Mouse (Mus musculus) E14TG2a.4 (cell line): ENCODE measurements around the gene Cep250.

Source experiments
- CTCF ChIP-seq: conservative IDR thresholded peaks from 2 replicates; pipeline ENCODE4 v1.5.1; 2014; ENCODE audit warnings: low read length
- NANOG ChIP-seq: IDR thresholded peaks from 2 replicates; pipeline ENCODE4 v1.6.1; 2014; ENCODE audit warnings: borderline replicate concordance, low read length, mixed read lengths
- POU5F1 ChIP-seq: IDR thresholded peaks from 2 replicates; pipeline ENCODE4 v1.6.1; 2014; ENCODE audit warnings: low read length, borderline replicate concordance

- TF ChIP-seq CTCF: no peak
- no peak for TF ChIP-seq NANOG
- no peak for TF ChIP-seq POU5F1
Observed at GRCm38 (mm10) chr2:156018106-156018505, 61.8 kb downstream of the Cep250 start.
